Mouse (Mus musculus) kidney, postnatal 0 days (tissue): Measurements from ENCODE around the gene Gm20388. TPM values are rescaled to one million over a fixed set of nuclear protein-coding genes. Genes with fewer than 3 reads are reported as not detected.

Experiments
- ATAC-seq: fragments of 200-750 bp; cut with Nextera tagmentation; replicated peaks from 2 replicates; pipeline ENCODE4 v1.8.0; 2017; ENCODE audit warnings: low read depth, moderate number of reproducible peaks, moderate TSS enrichment, moderate library complexity; ENCODE audit not compliant: low FRiP score
- DNase-seq: peaks from one replicate; pipeline ENCODE4 v3.0.0-alpha.2; 2016; ENCODE audit warnings: low spot score
- H3K27ac ChIP-seq: fragments of 300-500 bp; sonication (generic); 2 replicates; pipeline ENCODE4 v1.5.1; 2014; ENCODE audit warnings: mild to moderate bottlenecking
- H3K27me3 ChIP-seq: fragments of 300-500 bp; sonication (generic); 2 replicates; pipeline ENCODE4 v1.6.1; 2014; ENCODE audit warnings: low read length, mixed read lengths; ENCODE audit not compliant: insufficient read depth
- H3K36me3 ChIP-seq: fragments of 300-500 bp; sonication (generic); 2 replicates; pipeline ENCODE4 v1.6.1; 2014; ENCODE audit warnings: low read length, mixed read lengths; ENCODE audit not compliant: insufficient read depth
- H3K4me1 ChIP-seq: fragments of 300-500 bp; sonication (generic); replicated peaks from 2 replicates; pipeline ENCODE4 v1.6.1; 2014; ENCODE audit warnings: antibody characterized with exemption, low read length, mixed read lengths; ENCODE audit not compliant: insufficient read depth
- H3K4me2 ChIP-seq: fragments of 300-500 bp; sonication (generic); 2 replicates; pipeline ENCODE4 v1.6.1; 2014; ENCODE audit warnings: mild to moderate bottlenecking, low read length, moderate library complexity, mixed read lengths
- H3K4me3 ChIP-seq: fragments of 300-500 bp; sonication (generic); replicated peaks from 2 replicates; pipeline ENCODE4 v1.5.1; 2014; ENCODE audit warnings: low read depth, low read length
- H3K9ac ChIP-seq: fragments of 300-500 bp; sonication (generic); 2 replicates; pipeline ENCODE4 v1.6.1; 2014; ENCODE audit warnings: low read depth, low read length
- H3K9me3 ChIP-seq: fragments of 300-500 bp; sonication (generic); replicated peaks from 2 replicates; pipeline ENCODE4 v1.6.1; 2016; ENCODE audit warnings: low read length, inconsistent platforms, mixed read lengths
- CTCF ChIP-seq: IDR thresholded peaks from 2 replicates; pipeline ENCODE4 v1.5.1; 2016; ENCODE audit warnings: antibody characterized with exemption, low read depth, mild to moderate bottlenecking, moderate library complexity
- WGBS: fragments of 180-500 bp; shearing (Covaris S2); extraction: QIAGEN DNeasy Blood & Tissue Kit; methylation state at CpG from one replicate; pipeline ENCODE4 v1.1.7; 2014; 5-methylcytosine and 5-hydroxymethylcytosine counted together
- polyA plus RNA-seq: library from polyadenylated mRNA; unstranded; fragments of >200 nt; fragmentation: Nextera tagmentation; extraction: Ambion mirVana; gene quantifications from 2 replicates; pipeline ENCODE4 v1.2.1, GENCODE M21; 2015

The Gm20388 gene
- polyA plus RNA-seq, 1 experiment from 2014 or later: not detected

- Histone ChIP-seq H3K36me3 (no peaks in the 10 kb centered on the region), H3K4me1 (peaks cover 23% of the 10 kb centered on the region), H3K9me3 (no peaks in the 10 kb centered on the region), H3K4me3 (no peak overlapping the region), H3K27me3 (no peaks in the 10 kb centered on the region; the same call in 1 of the 2 replicates), H3K4me2 (no peak overlapping the region), H3K9ac (no peak overlapping the region), H3K27ac (no peak overlapping the region)
- DNase-seq (peak; percentile 32), ATAC-seq (no peak)
- TF ChIP-seq CTCF: no peak
- 39% methylated on average over 9 of the region's 9 CpGs for WGBS
Observed at GRCm38 (mm10) chr8:120006645-120007160, 96.1 kb downstream of the Gm20388 start.

- peaks cover 21% of the 10 kb centered on the region for H3K4me1 ChIP-seq
- no peak for ATAC-seq
- no peak overlapping the region for H3K4me2 ChIP-seq
- H3K4me3 ChIP-seq: no peak overlapping the region
- no peak overlapping the region for H3K9ac ChIP-seq
- H3K27ac ChIP-seq: no peak overlapping the region
- WGBS: 76% methylated on average over 9 of the region's 9 CpGs
- no peaks in the 10 kb centered on the region for H3K36me3 ChIP-seq
- TF ChIP-seq CTCF: no peak
- no peaks in the 10 kb centered on the region; the same call in 1 of the 2 replicates for H3K27me3 ChIP-seq
- no peaks in the 10 kb centered on the region for H3K9me3 ChIP-seq
- DNase-seq: no peak
Observed at GRCm38 (mm10) chr8:120007178-120007577, 96.5 kb downstream of the Gm20388 start.

DNA sequence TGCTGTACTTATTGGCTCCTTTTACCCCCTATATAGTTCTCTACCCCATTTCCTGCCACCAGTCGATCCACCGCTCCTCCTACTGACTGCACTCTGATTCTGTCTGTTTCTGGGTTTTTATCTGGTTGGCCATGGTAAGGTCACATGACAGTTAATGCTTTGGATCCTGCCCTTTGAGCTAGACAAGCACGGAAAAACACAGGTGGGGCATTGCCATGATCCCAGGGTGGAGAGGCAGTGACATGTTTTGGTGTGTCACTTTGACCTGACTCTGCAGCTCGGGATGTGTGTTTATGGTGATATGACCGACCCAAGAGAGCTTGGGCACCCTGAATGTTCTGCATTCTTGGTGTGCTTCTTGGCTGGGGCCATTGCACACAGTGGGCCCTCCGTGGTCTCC is 98.6 kb downstream of the Gm20388 start:
- H3K36me3 ChIP-seq: no peaks in the 10 kb centered on the region
- no peaks in the 10 kb centered on the region for H3K9me3 ChIP-seq
- peaks cover 20% of the 10 kb centered on the region for H3K4me1 ChIP-seq
- TF ChIP-seq CTCF: no peak
- ATAC-seq: no peak
- no peak overlapping the region for H3K27ac ChIP-seq
- H3K4me2 ChIP-seq: no peak overlapping the region
- H3K4me3 ChIP-seq: no peak overlapping the region
- H3K27me3 ChIP-seq: no peaks in the 10 kb centered on the region; the same call in 1 of the 2 replicates
- WGBS: 67% methylated on average over 6 of the region's 6 CpGs
- DNase-seq: no peak
- H3K9ac ChIP-seq: no peak overlapping the region

- no peaks in the 10 kb centered on the region for H3K36me3 ChIP-seq
- H3K4me3 ChIP-seq: no peak overlapping the region
- H3K27ac ChIP-seq: no peak overlapping the region
- H3K27me3 ChIP-seq: no peaks in the 10 kb centered on the region
- ATAC-seq: no peak
- H3K4me2 ChIP-seq: no peak overlapping the region
- H3K9ac ChIP-seq: no peak overlapping the region
- H3K9me3 ChIP-seq: no peaks in the 10 kb centered on the region
- no peak for TF ChIP-seq CTCF
- DNase-seq: no peak
- peaks cover 13% of the 10 kb centered on the region; the same call in 1 of the 2 replicates for H3K4me1 ChIP-seq
- 77% methylated on average over 8 of the region's 8 CpGs for WGBS
Observed at GRCm38 (mm10) chr8:120012491-120012890, 101.8 kb downstream of the Gm20388 start.

DNA sequence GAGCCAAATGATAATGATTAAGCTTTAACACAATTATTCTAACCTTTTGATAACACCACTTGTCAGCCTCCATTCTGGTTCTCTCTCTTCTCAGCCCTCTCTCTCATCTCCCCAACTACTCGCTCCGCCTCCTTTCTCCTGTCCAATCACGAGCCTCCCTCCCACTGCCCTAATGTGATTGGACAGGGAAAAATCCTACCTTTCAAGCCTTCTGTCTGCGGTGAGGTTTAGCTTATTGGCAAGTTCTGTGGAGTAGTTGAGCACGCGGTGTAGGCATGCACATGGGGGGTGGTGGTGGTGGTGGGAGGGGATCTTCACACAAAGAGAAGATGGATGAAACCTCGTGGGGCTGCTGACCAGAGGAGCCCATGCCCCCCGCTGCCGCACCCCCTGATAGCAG is 102.3 kb downstream of the Gm20388 start:
- Histone ChIP-seq H3K4me2 (no peak overlapping the region), H3K4me1 (peaks cover 13% of the 10 kb centered on the region; the same call in 1 of the 2 replicates), H3K9ac (no peak overlapping the region), H3K9me3 (no peaks in the 10 kb centered on the region), H3K36me3 (no peaks in the 10 kb centered on the region), H3K27me3 (no peaks in the 10 kb centered on the region), H3K4me3 (no peak overlapping the region), H3K27ac (no peak overlapping the region)
- WGBS: 46% methylated on average over 9 of the region's 9 CpGs
- ATAC-seq (0 out of 2 replicates have a peak, but pooled peaks have one; percentile 42), DNase-seq (peak; percentile 49)
- no peak for TF ChIP-seq CTCF

DNA sequence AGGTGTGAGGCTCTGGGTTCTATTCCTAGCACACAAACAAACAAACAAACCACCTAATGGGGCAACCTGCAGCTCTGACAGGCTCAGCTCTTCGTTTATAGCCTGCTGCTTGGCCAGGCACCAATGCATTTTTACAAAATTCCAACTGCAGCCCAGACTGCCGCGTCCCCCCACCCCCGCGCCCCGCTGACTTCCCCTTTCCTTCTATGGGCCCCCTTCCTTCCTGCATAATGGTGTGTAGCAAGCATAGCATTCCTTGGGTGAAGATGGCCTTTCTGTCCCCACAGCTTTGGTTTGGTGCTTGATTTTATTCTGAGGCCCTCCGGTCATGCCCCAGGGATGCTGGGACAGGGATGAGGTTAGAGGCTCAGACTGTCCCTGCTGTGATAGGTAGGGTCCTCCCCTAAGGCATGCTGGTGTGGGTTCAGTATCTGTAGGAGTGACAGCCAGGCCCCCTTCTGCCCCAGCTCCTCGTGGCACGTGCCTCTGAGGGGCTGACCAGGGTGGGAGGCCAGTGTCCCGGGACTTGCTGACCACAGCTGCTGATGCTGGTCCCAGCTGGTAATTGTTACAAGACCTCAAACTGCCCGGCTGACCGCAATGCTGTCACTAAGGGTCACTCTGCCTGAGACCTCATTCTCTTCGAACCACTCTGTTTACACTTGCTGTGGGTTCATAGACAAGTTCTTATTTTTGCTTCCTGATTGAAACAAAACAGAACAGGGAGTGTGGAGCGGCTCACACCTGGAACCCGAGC is 103.8 kb downstream of the Gm20388 start:
- WGBS: 27% methylated on average over 15 of the region's 15 CpGs
- H3K9ac ChIP-seq: no peak overlapping the region

More for the DNA sequence above, 103.8 kb downstream of the Gm20388 start:
- peak; percentile 69 for DNase-seq
- no peaks in the 10 kb centered on the region for H3K27me3 ChIP-seq
- H3K4me1 ChIP-seq: peaks cover 13% of the 10 kb centered on the region; the same call in 1 of the 2 replicates
- H3K36me3 ChIP-seq: no peaks in the 10 kb centered on the region
- ATAC-seq: peak; percentile 33; the same call in 1 of the 2 replicates
- TF ChIP-seq CTCF: no peak
- no peak overlapping the region for H3K4me2 ChIP-seq
- H3K27ac ChIP-seq: peak overlapping the region; percentile 34; the same call in 1 of the 2 replicates
- no peak overlapping the region for H3K4me3 ChIP-seq
- H3K9me3 ChIP-seq: no peaks in the 10 kb centered on the region
